Mouse (Mus musculus): ENCODE results near the gene Ppt1.

The Ppt1 gene

GRCm38 (mm10) chr4:122905359-122905758, 69.3 kb downstream of the Ppt1 start:
- DNase-seq (ENCODE audit: low read depth, low spot score), result no peak
